Mouse (Mus musculus) olfactory bulb, adult 2 months (tissue): ENCODE measurements around the gene Extl1.
A peak's percentile ranks its signal among the peaks of the same experiment; 100 is the strongest.

Experiments used
- CTCF ChIP-seq: fragments of 200-500 bp; IDR thresholded peaks from 2 replicates; pipeline ENCODE4 v1.5.1; 2012; ENCODE audit warnings: low read depth, mild to moderate bottlenecking, low read length, moderate library complexity; ENCODE audit not compliant: insufficient read depth
- POLR2A ChIP-seq: fragments of 200-500 bp; IDR thresholded peaks from 2 replicates; pipeline ENCODE4 v1.6.1; 2012; ENCODE audit warnings: mild to moderate bottlenecking, low read depth, low read length, moderate library complexity; ENCODE audit not compliant: insufficient read depth

- 0 out of 2 replicates have a peak, but pooled peaks have one; percentile 14 for TF ChIP-seq CTCF
- no peak for TF ChIP-seq POLR2A
Observed at GRCm38 (mm10) chr4:134393026-134393425, 9.4 kb upstream of the Extl1 start.
